Mouse (Mus musculus): Measurements from ENCODE around the gene Dclk2. TPM values are rescaled to one million over a fixed set of nuclear protein-coding genes. Genes with fewer than 3 reads are reported as not detected.

Dclk2 gene
- polyA plus RNA-seq, 1 experiment from 2014 or later: 5.7 TPM

DNA sequence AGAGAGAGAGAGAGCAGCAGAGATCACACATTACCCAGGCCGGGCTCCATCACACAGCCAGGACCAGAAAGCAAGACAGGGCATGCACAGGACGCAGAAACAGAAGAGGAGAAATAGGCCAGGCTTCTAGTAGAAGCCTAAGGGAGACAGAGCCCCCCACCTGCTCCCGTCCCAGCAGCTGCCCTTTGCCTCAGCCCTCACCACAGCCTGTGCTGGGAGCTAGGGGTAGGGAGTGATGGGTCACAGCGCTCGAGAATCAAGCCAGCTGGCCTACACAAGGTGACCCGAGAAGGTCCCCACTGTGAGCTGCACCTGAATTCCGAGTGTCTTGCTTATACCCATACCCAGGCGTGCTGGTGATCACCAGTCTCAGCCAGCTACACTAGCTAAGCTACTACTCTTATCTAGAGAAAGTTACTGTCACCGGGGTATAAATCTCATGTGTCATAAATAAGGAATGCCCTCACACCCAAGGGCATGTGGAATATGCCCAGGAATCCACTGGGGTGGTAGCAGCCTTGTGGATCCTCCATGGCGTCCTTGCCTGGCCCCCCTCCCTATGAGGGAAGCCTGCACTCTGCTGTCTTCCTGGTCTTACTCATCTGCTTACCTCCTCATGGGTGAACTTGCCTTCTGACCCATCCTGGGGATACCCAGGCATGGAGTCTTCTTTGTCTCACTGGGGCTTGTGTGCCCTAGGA lies 133.1 kb downstream of the Dclk2 start:
- 0 out of 2 replicates have a peak, but pooled peaks cover 3% of the 10 kb centered on the region for H3K36me3 ChIP-seq (replicated peaks; ENCODE audit: insufficient read depth, low read length)

DNA sequence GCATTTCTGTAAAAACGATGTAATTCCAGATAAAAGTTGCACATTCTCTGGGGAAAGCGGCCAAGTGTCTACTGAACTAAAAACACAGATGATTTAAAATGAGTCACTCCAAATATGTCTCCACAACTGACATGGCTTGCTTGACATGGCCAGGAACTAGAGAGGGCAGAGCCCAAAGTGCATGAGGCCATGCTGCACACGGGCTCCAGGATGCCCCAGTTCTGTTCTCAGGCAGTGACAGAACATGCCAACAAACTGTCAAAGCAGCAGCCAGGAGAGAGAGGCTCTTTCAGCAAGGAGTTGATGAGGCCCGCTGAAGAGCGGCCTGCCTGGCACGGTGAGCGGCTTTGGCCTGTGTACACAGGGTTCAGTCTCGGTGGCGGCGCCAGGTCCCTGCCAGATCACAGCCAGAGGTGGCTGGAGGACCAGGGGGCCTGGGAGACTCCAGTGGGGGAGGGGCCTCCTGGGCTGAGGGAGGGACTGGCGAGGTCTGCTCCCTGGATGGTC lies 133.8 kb downstream of the Dclk2 start:
- H3K9me3 ChIP-seq (ENCODE audit: low read length): no peaks in the 10 kb centered on the region
- H3K27ac ChIP-seq (ENCODE audit: low read depth): no peak overlapping the region
- DNase-seq (no peak), ATAC-seq (peak; percentile 35; the same call in 1 of the 2 replicates)
- no peaks in the 10 kb centered on the region for H3K4me1 ChIP-seq (ENCODE audit: insufficient read depth)
- 68% methylated on average over 11 of the region's 11 CpGs for WGBS (ENCODE audit: insufficient replicate concordance)
- H3K9ac ChIP-seq (replicated peaks): no peak overlapping the region
- H3K36me3 ChIP-seq (replicated peaks; ENCODE audit: insufficient read depth, low read length): 0 out of 2 replicates have a peak, but pooled peaks cover 3% of the 10 kb centered on the region
- TF ChIP-seq EP300 (IDR thresholded peaks at IDR 0.05; ENCODE audit: low read depth) (no peak), CTCF (IDR thresholded peaks at IDR 0.05; ENCODE audit: low read depth) (no peak)
- H3K27me3 ChIP-seq (ENCODE audit: insufficient read depth, low read length): no peaks in the 10 kb centered on the region
- no peak overlapping the region for H3K4me2 ChIP-seq (ENCODE audit: low read depth, low read length)
- H3K4me3 ChIP-seq (ENCODE audit: low read depth, low read length): no peak overlapping the region

More for the DNA sequence above, 133.1 kb downstream of the Dclk2 start:
- WGBS (ENCODE audit: insufficient replicate concordance): 81% methylated on average over 10 of the region's 10 CpGs
- Histone ChIP-seq H3K4me3 (ENCODE audit: low read depth, low read length) (no peak overlapping the region), H3K27ac (ENCODE audit: low read depth) (no peak overlapping the region), H3K9ac (replicated peaks) (no peak overlapping the region), H3K4me2 (ENCODE audit: low read depth, low read length) (no peak overlapping the region), H3K27me3 (ENCODE audit: insufficient read depth, low read length) (no peaks in the 10 kb centered on the region), H3K9me3 (ENCODE audit: low read length) (no peaks in the 10 kb centered on the region), H3K4me1 (ENCODE audit: insufficient read depth) (no peaks in the 10 kb centered on the region)
- TF ChIP-seq EP300 (IDR thresholded peaks at IDR 0.05; ENCODE audit: low read depth): no peak
- no peak for TF ChIP-seq CTCF (IDR thresholded peaks at IDR 0.05; ENCODE audit: low read depth)
- no peak for DNase-seq
- no peak for ATAC-seq

DNA sequence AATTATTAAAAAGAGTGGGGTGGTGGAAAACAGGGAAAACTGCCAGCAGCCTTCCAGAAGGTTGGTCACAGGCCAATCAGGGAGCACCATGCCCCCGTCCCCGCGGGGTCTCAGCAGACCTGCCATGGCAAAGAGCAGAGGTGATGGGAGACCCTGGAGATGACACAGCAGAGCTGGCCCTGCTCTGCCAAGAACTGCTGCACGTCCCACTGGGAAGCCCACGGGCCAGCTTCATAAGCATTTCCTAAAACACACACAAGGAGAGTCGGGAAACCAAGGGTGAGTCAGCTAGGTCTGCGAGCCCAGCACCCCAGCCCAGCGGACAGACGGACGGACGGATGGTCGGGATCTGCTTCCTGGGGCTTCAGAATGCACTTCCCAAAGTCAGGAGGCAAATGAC lies 134.4 kb downstream of the Dclk2 start:
- no peak overlapping the region for H3K4me3 ChIP-seq (ENCODE audit: low read depth, low read length)
- H3K9me3 ChIP-seq (ENCODE audit: low read length): no peaks in the 10 kb centered on the region
- ATAC-seq (no peak), DNase-seq (no peak)
- WGBS (ENCODE audit: insufficient replicate concordance): 83% methylated on average over 12 of the region's 12 CpGs
- H3K9ac ChIP-seq (replicated peaks): no peak overlapping the region
- H3K4me2 ChIP-seq (ENCODE audit: low read depth, low read length): no peak overlapping the region
- H3K36me3 ChIP-seq (replicated peaks; ENCODE audit: insufficient read depth, low read length): 0 out of 2 replicates have a peak, but pooled peaks cover 3% of the 10 kb centered on the region
- no peaks in the 10 kb centered on the region for H3K4me1 ChIP-seq (ENCODE audit: insufficient read depth)
- no peak overlapping the region for H3K27ac ChIP-seq (ENCODE audit: low read depth)
- TF ChIP-seq CTCF (IDR thresholded peaks at IDR 0.05; ENCODE audit: low read depth): no peak
- no peak for TF ChIP-seq EP300 (IDR thresholded peaks at IDR 0.05; ENCODE audit: low read depth)
- H3K27me3 ChIP-seq (ENCODE audit: insufficient read depth, low read length): no peaks in the 10 kb centered on the region

DNA sequence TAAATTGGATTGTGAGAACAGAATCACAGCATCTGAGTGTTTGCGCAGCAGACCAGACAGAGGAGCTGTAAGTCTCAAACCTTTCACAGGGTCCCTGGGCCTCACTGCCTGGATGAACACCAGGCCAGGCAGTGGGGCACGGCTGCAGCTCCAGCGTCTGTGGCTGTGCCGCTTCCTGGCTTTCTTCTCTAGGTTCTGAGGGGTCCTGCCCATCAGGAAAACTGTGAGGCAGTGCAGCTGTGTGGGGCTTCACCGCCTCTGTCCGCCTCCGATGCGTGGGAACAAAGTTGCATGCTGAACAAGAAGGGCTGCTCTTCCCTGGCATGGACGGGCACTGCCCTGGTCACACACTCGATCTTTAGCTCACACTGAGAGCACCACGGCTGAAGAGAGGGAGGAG lies 135.7 kb downstream of the Dclk2 start:
- Histone ChIP-seq H3K27ac (ENCODE audit: low read depth) (no peak overlapping the region), H3K36me3 (replicated peaks; ENCODE audit: insufficient read depth, low read length) (0 out of 2 replicates have a peak, but pooled peaks cover 3% of the 10 kb centered on the region), H3K4me1 (ENCODE audit: insufficient read depth) (no peaks in the 10 kb centered on the region), H3K27me3 (ENCODE audit: insufficient read depth, low read length) (no peaks in the 10 kb centered on the region), H3K4me3 (ENCODE audit: low read depth, low read length) (no peak overlapping the region), H3K9me3 (ENCODE audit: low read length) (no peaks in the 10 kb centered on the region), H3K4me2 (ENCODE audit: low read depth, low read length) (no peak overlapping the region), H3K9ac (replicated peaks) (no peak overlapping the region)
- ATAC-seq (no peak), DNase-seq (no peak)
- 70% methylated on average over 11 of the region's 11 CpGs for WGBS (ENCODE audit: insufficient replicate concordance)
- no peak for TF ChIP-seq EP300 (IDR thresholded peaks at IDR 0.05; ENCODE audit: low read depth)
- no peak for TF ChIP-seq CTCF (IDR thresholded peaks at IDR 0.05; ENCODE audit: low read depth)

DNA sequence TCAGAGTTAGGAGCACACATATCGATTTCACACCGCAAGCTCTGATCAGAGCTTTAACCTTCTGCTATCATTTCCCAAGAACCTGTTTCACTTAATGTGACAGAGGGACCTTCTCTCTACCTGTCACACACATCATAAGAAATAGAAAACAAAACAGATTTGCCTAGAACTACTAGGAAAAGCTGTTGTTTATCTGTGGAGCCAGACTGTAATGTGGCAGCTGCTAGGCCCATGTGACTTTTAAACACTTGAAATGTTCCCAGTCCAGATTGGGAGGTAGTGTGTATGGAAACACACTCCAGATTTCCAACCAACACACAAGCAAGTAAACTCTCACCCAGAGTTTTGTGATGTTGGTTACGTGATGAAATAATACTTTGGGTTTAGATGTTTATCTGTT lies 136.6 kb downstream of the Dclk2 start:
- ATAC-seq: no peak
- 87% methylated on average over 3 of the region's 3 CpGs for WGBS (ENCODE audit: insufficient replicate concordance)

DNA sequence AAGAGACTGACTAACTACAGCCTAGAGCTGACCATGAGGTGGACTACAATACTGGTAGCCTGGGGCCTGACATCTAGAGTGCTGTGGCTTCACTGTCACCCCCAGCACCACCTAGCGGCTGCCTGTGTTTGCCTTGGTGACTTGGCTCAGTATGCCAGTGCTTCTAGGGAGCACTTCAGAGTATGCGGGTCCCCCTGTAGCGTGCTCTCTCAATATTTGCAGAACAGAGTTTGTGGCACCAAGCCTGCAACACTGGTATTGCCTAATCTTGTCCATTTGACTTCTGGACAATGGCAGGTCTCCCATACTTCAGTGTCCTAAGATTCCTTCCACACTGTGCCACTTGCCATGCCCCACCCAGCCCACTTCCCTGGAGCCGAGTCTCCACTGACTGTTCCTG lies 140.9 kb downstream of the Dclk2 start:
- H3K4me3 ChIP-seq (ENCODE audit: low read depth, low read length): no peak overlapping the region
- H3K9me3 ChIP-seq (ENCODE audit: low read length): no peaks in the 10 kb centered on the region
- TF ChIP-seq CTCF (IDR thresholded peaks at IDR 0.05; ENCODE audit: low read depth) (peak; percentile 62), EP300 (IDR thresholded peaks at IDR 0.05; ENCODE audit: low read depth) (no peak)
- no peaks in the 10 kb centered on the region for H3K4me1 ChIP-seq (ENCODE audit: insufficient read depth)
- ATAC-seq (peak; percentile 48), DNase-seq (peak; percentile 49)
- no peaks in the 10 kb centered on the region for H3K27me3 ChIP-seq (ENCODE audit: insufficient read depth, low read length)
- H3K9ac ChIP-seq (replicated peaks): no peak overlapping the region
- WGBS (ENCODE audit: insufficient replicate concordance): 58% methylated on average over 4 of the region's 4 CpGs
- H3K27ac ChIP-seq (ENCODE audit: low read depth): no peak overlapping the region
- 0 out of 2 replicates have a peak, but pooled peaks cover 3% of the 10 kb centered on the region for H3K36me3 ChIP-seq (replicated peaks; ENCODE audit: insufficient read depth, low read length)
- H3K4me2 ChIP-seq (ENCODE audit: low read depth, low read length): no peak overlapping the region

More for the DNA sequence above, 136.6 kb downstream of the Dclk2 start:
- Histone ChIP-seq H3K36me3 (replicated peaks; ENCODE audit: insufficient read depth, low read length) (0 out of 2 replicates have a peak, but pooled peaks cover 3% of the 10 kb centered on the region), H3K4me1 (ENCODE audit: insufficient read depth) (no peaks in the 10 kb centered on the region), H3K9me3 (ENCODE audit: low read length) (no peaks in the 10 kb centered on the region), H3K9ac (replicated peaks) (no peak overlapping the region), H3K4me2 (ENCODE audit: low read depth, low read length) (no peak overlapping the region), H3K27me3 (ENCODE audit: insufficient read depth, low read length) (no peaks in the 10 kb centered on the region), H3K27ac (ENCODE audit: low read depth) (no peak overlapping the region), H3K4me3 (ENCODE audit: low read depth, low read length) (no peak overlapping the region)
- TF ChIP-seq CTCF (IDR thresholded peaks at IDR 0.05; ENCODE audit: low read depth): no peak
- TF ChIP-seq EP300 (IDR thresholded peaks at IDR 0.05; ENCODE audit: low read depth): no peak
- DNase-seq: no peak
